Mouse (Mus musculus) lung, adult 2 months (tissue): ENCODE data around the gene Dhx30.

Experiments
- CTCF ChIP-seq: fragments of 200-500 bp; IDR thresholded peaks from 2 replicates; pipeline ENCODE4 v1.5.1; 2011; ENCODE audit warnings: mild to moderate bottlenecking, low read length, control low read depth; ENCODE audit not compliant: insufficient read depth
- POLR2A ChIP-seq: fragments of 200-500 bp; IDR thresholded peaks from 2 replicates; pipeline ENCODE4 v1.6.1; 2011; ENCODE audit warnings: low read depth, mild to moderate bottlenecking, control low read depth, low read length, borderline replicate concordance; ENCODE audit errors: extremely low read depth

DNA sequence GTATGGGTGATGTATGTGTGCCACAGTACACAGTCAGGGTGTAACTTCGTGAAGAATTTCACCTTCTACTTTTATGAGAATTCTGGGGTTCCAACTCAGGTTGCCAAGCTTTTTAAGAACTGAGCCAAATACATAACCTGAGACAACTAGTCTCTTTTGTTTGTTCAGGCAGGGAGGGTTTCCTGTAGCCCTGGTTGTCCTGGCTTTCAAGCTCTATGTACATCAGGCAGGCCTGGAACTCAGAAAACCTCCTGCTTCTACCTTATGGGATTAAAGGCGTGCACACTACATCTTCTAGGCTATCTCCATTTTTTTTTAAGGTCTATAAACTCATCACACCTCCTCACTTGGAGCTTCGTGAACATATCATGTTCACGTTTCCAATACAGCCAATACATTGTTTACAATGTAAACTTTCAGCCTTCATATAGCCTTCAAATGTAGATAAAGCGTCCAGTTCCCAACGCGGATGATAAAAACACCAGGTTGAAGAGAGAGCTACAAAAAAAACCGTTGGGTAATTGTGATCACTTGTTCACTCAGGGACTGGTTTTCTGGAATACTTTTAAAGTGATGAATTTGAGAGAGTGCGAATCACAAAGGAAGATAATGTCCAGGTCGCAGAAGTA, 13.4 kb upstream of the Dhx30 start:
- TF ChIP-seq POLR2A = no peak
- no peak for TF ChIP-seq CTCF
